Mouse (Mus musculus) brown adipose tissue, adult 24 weeks (tissue): ENCODE measurements around the gene Pask. TPM values are rescaled to one million over a fixed set of nuclear protein-coding genes. Genes with fewer than 3 reads are reported as not detected.

Experiments used
- polyA plus RNA-seq: library from polyadenylated mRNA; stranded (reverse); fragments of >200 nt; gene quantifications from 2 replicates; pipeline ENCODE4 v1.2.4, GENCODE M21; 2012; ENCODE audit not compliant: missing spikeins, insufficient read depth, insufficient read length

Gene Pask
- polyA plus RNA-seq, 1 experiment = not detected

Other genes with a start within 250 kb of the Pask start
- not detected in 2 replicates for gene Kif1a, start 241.5 kb downstream of the Pask start, polyA plus RNA-seq
- gene Agxt, start 208.2 kb downstream of the Pask start, polyA plus RNA-seq = not detected in 2 replicates
- not detected in 2 replicates for gene 2310007B03Rik, start 182.5 kb downstream of the Pask start, polyA plus RNA-seq
- gene Crocc2, start 174.8 kb downstream of the Pask start, polyA plus RNA-seq = not detected in 2 replicates
- gene Sned1, start 107.6 kb downstream of the Pask start, polyA plus RNA-seq = 2.3 and 4.7 TPM in 2 replicates
- 36.1 and 37.7 TPM in 2 replicates for gene Mterf4, start 37.6 kb downstream of the Pask start, polyA plus RNA-seq
- 18.0 and 21.8 TPM in 2 replicates for gene Ppp1r7, start 628 bp downstream of the Pask start, polyA plus RNA-seq
- gene Ano7, start 30.4 kb upstream of the Pask start, polyA plus RNA-seq = not detected in 2 replicates
- gene Hdlbp, start 135.3 kb upstream of the Pask start, polyA plus RNA-seq = 109 and 148 TPM in 2 replicates
- gene Farp2, start 168.6 kb upstream of the Pask start, polyA plus RNA-seq = 3.4 and 8.6 TPM in 2 replicates